Mouse (Mus musculus): Measurements from ENCODE around the gene Cry2. TPM values are rescaled to one million over a fixed set of nuclear protein-coding genes. Genes with fewer than 3 reads are reported as not detected.

The Cry2 gene
- polyA plus RNA-seq, 1 experiment from 2014 or later, result 33.3 TPM

DNA sequence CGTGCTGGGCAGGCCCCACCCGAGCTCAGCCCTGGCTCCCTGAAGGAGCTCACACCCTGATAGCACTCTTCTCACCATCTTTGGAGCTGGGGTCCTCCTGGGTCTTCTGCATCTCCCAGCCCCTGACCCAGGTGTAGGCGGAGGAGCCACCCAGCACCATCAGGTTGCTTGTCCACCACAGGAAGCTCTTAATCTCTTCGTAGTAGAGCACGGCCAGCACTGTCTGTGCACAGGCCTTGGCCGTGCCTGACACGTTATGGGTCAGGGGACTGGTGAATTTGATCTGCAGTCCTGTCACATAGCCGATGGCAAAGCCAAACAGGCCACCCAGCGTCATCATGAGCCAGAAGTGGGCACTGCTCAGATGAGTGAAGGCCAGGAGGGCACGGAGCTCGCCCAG, 20.3 kb upstream of the Cry2 start:
- no peak overlapping the region for H3K4me3 ChIP-seq (replicated peaks; ENCODE audit: low read depth, low read length)
- peaks cover 18% of the 10 kb centered on the region for H3K36me3 ChIP-seq (ENCODE audit: control insufficient read depth, insufficient read depth, low read length)
- ATAC-seq (ENCODE audit: low FRiP score, low TSS enrichment), result no peak
- H3K4me2 ChIP-seq (ENCODE audit: low read length), result no peak overlapping the region
- DNase-seq, result no peak
- no peak overlapping the region for H3K27ac ChIP-seq (replicated peaks; ENCODE audit: low read depth, low read length)
- H3K27me3 ChIP-seq (ENCODE audit: control insufficient read depth, insufficient read depth, low read length), result no peaks in the 10 kb centered on the region
- 95% methylated on average over 11 of the region's 11 CpGs for WGBS
- H3K4me1 ChIP-seq (ENCODE audit: control insufficient read depth, insufficient read depth, low read length), result peaks cover 25% of the 10 kb centered on the region
- no peaks in the 10 kb centered on the region for H3K9me3 ChIP-seq (ENCODE audit: control insufficient read depth, low read length)
- no peak overlapping the region for H3K9ac ChIP-seq (replicated peaks; ENCODE audit: low read length)

DNA sequence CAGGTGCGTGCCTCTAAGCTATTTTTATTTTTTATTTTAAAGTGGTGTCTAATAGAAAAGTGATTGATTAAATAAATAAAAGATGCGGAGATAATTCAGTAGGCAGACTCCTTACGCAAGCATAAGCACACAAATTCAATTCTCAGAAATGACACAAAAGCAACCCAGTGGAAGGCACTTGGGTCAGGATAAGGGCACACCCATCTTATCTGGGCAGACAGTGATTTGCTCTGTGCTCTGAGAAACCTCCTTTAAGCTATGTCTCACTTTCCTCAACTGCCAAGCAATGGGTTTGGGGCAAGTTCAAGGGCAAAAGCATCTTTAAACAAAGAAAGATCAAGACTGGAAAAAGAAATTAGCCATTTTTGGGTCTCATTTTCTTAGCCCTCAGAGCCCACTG, 17.3 kb upstream of the Cry2 start:
- Histone ChIP-seq H3K9ac (replicated peaks; ENCODE audit: low read length) (no peak overlapping the region), H3K4me1 (ENCODE audit: control insufficient read depth, insufficient read depth, low read length) (0 out of 2 replicates have a peak, but pooled peaks cover 4% of the 10 kb centered on the region), H3K9me3 (ENCODE audit: control insufficient read depth, low read length) (no peaks in the 10 kb centered on the region), H3K36me3 (ENCODE audit: control insufficient read depth, insufficient read depth, low read length) (peaks cover 18% of the 10 kb centered on the region), H3K27ac (replicated peaks; ENCODE audit: low read depth, low read length) (no peak overlapping the region), H3K4me2 (ENCODE audit: low read length) (no peak overlapping the region), H3K4me3 (replicated peaks; ENCODE audit: low read depth, low read length) (no peak overlapping the region), H3K27me3 (ENCODE audit: control insufficient read depth, insufficient read depth, low read length) (no peaks in the 10 kb centered on the region)
- no peak for DNase-seq
- ATAC-seq (ENCODE audit: low FRiP score, low TSS enrichment), result no peak
- WGBS, result 91% methylated on average over 3 of the region's 3 CpGs

- Histone ChIP-seq H3K4me1 (ENCODE audit: control insufficient read depth, insufficient read depth, low read length) (no peaks in the 10 kb centered on the region), H3K9ac (replicated peaks; ENCODE audit: low read length) (no peak overlapping the region), H3K27me3 (ENCODE audit: control insufficient read depth, insufficient read depth, low read length) (no peaks in the 10 kb centered on the region), H3K36me3 (ENCODE audit: control insufficient read depth, insufficient read depth, low read length) (peaks cover 3% of the 10 kb centered on the region; the same call in 1 of the 2 replicates), H3K9me3 (ENCODE audit: control insufficient read depth, low read length) (no peaks in the 10 kb centered on the region), H3K4me2 (ENCODE audit: low read length) (no peak overlapping the region), H3K27ac (replicated peaks; ENCODE audit: low read depth, low read length) (no peak overlapping the region), H3K4me3 (replicated peaks; ENCODE audit: low read depth, low read length) (no peak overlapping the region)
- DNase-seq (no peak), ATAC-seq (ENCODE audit: low FRiP score, low TSS enrichment) (no peak)
- 72% methylated on average over 7 of the region's 7 CpGs for WGBS
Measured at GRCm38 (mm10) chr2:92447121-92447740, 13.4 kb upstream of the Cry2 start.

- Histone ChIP-seq H3K4me3 (replicated peaks; ENCODE audit: low read depth, low read length) (no peak overlapping the region), H3K36me3 (ENCODE audit: control insufficient read depth, insufficient read depth, low read length) (no peaks in the 10 kb centered on the region), H3K4me2 (ENCODE audit: low read length) (no peak overlapping the region), H3K9ac (replicated peaks; ENCODE audit: low read length) (no peak overlapping the region), H3K4me1 (ENCODE audit: control insufficient read depth, insufficient read depth, low read length) (no peaks in the 10 kb centered on the region), H3K27ac (replicated peaks; ENCODE audit: low read depth, low read length) (no peak overlapping the region), H3K27me3 (ENCODE audit: control insufficient read depth, insufficient read depth, low read length) (no peaks in the 10 kb centered on the region), H3K9me3 (ENCODE audit: control insufficient read depth, low read length) (no peaks in the 10 kb centered on the region)
- WGBS, result 74% methylated on average over 8 of the region's 8 CpGs
- DNase-seq (no peak), ATAC-seq (ENCODE audit: low FRiP score, low TSS enrichment) (no peak)
Measured at GRCm38 (mm10) chr2:92446656-92447055, 12.8 kb upstream of the Cry2 start.

GRCm38 (mm10) chr2:92445890-92446289, 12.0 kb upstream of the Cry2 start:
- Histone ChIP-seq H3K27ac (replicated peaks; ENCODE audit: low read depth, low read length) (no peak overlapping the region), H3K27me3 (ENCODE audit: control insufficient read depth, insufficient read depth, low read length) (no peaks in the 10 kb centered on the region), H3K9ac (replicated peaks; ENCODE audit: low read length) (no peak overlapping the region), H3K4me1 (ENCODE audit: control insufficient read depth, insufficient read depth, low read length) (no peaks in the 10 kb centered on the region), H3K4me3 (replicated peaks; ENCODE audit: low read depth, low read length) (no peak overlapping the region), H3K9me3 (ENCODE audit: control insufficient read depth, low read length) (no peaks in the 10 kb centered on the region), H3K4me2 (ENCODE audit: low read length) (no peak overlapping the region), H3K36me3 (ENCODE audit: control insufficient read depth, insufficient read depth, low read length) (no peaks in the 10 kb centered on the region)
- WGBS, result 42% methylated on average over 9 of the region's 9 CpGs
- DNase-seq, result no peak
- no peak for ATAC-seq (ENCODE audit: low FRiP score, low TSS enrichment)

GRCm38 (mm10) chr2:92444376-92444775, 10.5 kb upstream of the Cry2 start:
- Histone ChIP-seq H3K4me3 (replicated peaks; ENCODE audit: low read depth, low read length) (no peak overlapping the region), H3K27me3 (ENCODE audit: control insufficient read depth, insufficient read depth, low read length) (no peaks in the 10 kb centered on the region), H3K9me3 (ENCODE audit: control insufficient read depth, low read length) (no peaks in the 10 kb centered on the region), H3K4me1 (ENCODE audit: control insufficient read depth, insufficient read depth, low read length) (no peaks in the 10 kb centered on the region), H3K36me3 (ENCODE audit: control insufficient read depth, insufficient read depth, low read length) (no peaks in the 10 kb centered on the region), H3K9ac (replicated peaks; ENCODE audit: low read length) (no peak overlapping the region), H3K27ac (replicated peaks; ENCODE audit: low read depth, low read length) (no peak overlapping the region), H3K4me2 (ENCODE audit: low read length) (no peak overlapping the region)
- 42% methylated on average over 4 of the region's 4 CpGs for WGBS
- DNase-seq, result no peak
- ATAC-seq (ENCODE audit: low FRiP score, low TSS enrichment), result no peak

- Histone ChIP-seq H3K27ac (replicated peaks; ENCODE audit: low read depth, low read length) (no peak overlapping the region), H3K27me3 (ENCODE audit: control insufficient read depth, insufficient read depth, low read length) (no peaks in the 10 kb centered on the region), H3K9ac (replicated peaks; ENCODE audit: low read length) (no peak overlapping the region), H3K4me2 (ENCODE audit: low read length) (no peak overlapping the region), H3K4me3 (replicated peaks; ENCODE audit: low read depth, low read length) (no peak overlapping the region), H3K4me1 (ENCODE audit: control insufficient read depth, insufficient read depth, low read length) (no peaks in the 10 kb centered on the region), H3K36me3 (ENCODE audit: control insufficient read depth, insufficient read depth, low read length) (no peaks in the 10 kb centered on the region), H3K9me3 (ENCODE audit: control insufficient read depth, low read length) (no peaks in the 10 kb centered on the region)
- ATAC-seq (ENCODE audit: low FRiP score, low TSS enrichment) (no peak), DNase-seq (no peak)
- WGBS, result 87% methylated on average over 4 of the region's 4 CpGs
Measured at GRCm38 (mm10) chr2:92443313-92443712, 9.5 kb upstream of the Cry2 start.

DNA sequence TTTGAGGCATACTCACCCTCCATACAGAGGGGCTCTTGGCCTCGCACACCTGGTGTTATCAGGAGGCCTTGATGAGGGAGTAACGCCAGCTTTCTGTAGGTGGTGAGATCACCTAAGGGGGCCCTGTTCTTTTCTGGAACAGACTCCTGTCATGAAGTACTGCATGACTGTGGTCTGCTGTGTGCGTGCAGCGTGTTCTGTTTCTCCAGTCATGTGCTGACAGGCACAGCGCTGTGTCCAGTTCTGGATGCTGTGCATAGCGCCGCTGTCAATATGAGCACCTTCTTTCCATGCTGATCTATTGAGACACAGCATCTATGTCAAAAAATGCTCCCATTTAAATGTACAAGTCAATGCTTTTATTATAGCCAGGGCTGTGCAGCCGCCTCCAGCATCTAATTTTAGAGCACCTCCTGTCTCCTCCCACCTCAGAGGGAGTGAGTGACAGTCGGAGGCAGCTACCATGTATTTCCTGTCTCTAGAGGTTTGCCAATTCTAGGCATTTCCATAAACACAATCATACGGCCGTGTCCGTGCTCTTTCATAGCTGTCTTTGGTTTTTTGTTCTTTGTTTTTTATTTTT, 8.7 kb upstream of the Cry2 start:
- H3K27me3 ChIP-seq (ENCODE audit: control insufficient read depth, insufficient read depth, low read length), result no peaks in the 10 kb centered on the region
- H3K4me3 ChIP-seq (replicated peaks; ENCODE audit: low read depth, low read length), result no peak overlapping the region
- H3K4me1 ChIP-seq (ENCODE audit: control insufficient read depth, insufficient read depth, low read length), result no peaks in the 10 kb centered on the region
- H3K27ac ChIP-seq (replicated peaks; ENCODE audit: low read depth, low read length), result 0 out of 2 replicates have a peak overlapping the region, but pooled peaks have one; percentile 32
- no peaks in the 10 kb centered on the region for H3K9me3 ChIP-seq (ENCODE audit: control insufficient read depth, low read length)
- 71% methylated on average over 12 of the region's 12 CpGs for WGBS
- H3K36me3 ChIP-seq (ENCODE audit: control insufficient read depth, insufficient read depth, low read length), result no peaks in the 10 kb centered on the region
- H3K4me2 ChIP-seq (ENCODE audit: low read length), result no peak overlapping the region
- peak; percentile 32 for DNase-seq
- ATAC-seq (ENCODE audit: low FRiP score, low TSS enrichment), result no peak
- no peak overlapping the region for H3K9ac ChIP-seq (replicated peaks; ENCODE audit: low read length)

GRCm38 (mm10) chr2:92440432-92440831, 6.6 kb upstream of the Cry2 start:
- Histone ChIP-seq H3K9ac (replicated peaks; ENCODE audit: low read length) (no peak overlapping the region), H3K9me3 (ENCODE audit: control insufficient read depth, low read length) (no peaks in the 10 kb centered on the region), H3K27ac (replicated peaks; ENCODE audit: low read depth, low read length) (no peak overlapping the region), H3K4me2 (ENCODE audit: low read length) (no peak overlapping the region), H3K27me3 (ENCODE audit: control insufficient read depth, insufficient read depth, low read length) (no peaks in the 10 kb centered on the region), H3K4me1 (ENCODE audit: control insufficient read depth, insufficient read depth, low read length) (no peaks in the 10 kb centered on the region), H3K4me3 (replicated peaks; ENCODE audit: low read depth, low read length) (no peak overlapping the region), H3K36me3 (ENCODE audit: control insufficient read depth, insufficient read depth, low read length) (no peaks in the 10 kb centered on the region)
- DNase-seq, result no peak
- WGBS, result 65% methylated on average over 6 of the region's 6 CpGs
- ATAC-seq (ENCODE audit: low FRiP score, low TSS enrichment), result no peak
